Mouse (Mus musculus) forebrain, postnatal 0 days (tissue): ENCODE data around the gene Rps6ka4. TPM values are rescaled to one million over a fixed set of nuclear protein-coding genes. Genes with fewer than 3 reads are reported as not detected.

ENCODE experiments used
- ATAC-seq: fragments of 200-750 bp; cut with Nextera tagmentation; 2 replicates; pipeline ENCODE4 v1.8.0; 2017; ENCODE audit warnings: mild to moderate bottlenecking, moderate library complexity
- DNase-seq: peaks from one replicate; pipeline ENCODE4 v3.0.0-alpha.2; 2015
- H3K27ac ChIP-seq: fragments of 300-500 bp; sonication (generic); 2 replicates; pipeline ENCODE4 v1.5.1; 2014; ENCODE audit warnings: low read depth, mild to moderate bottlenecking, antibody characterized with exemption, low read length, moderate library complexity, mixed read lengths
- H3K27me3 ChIP-seq: fragments of 300-500 bp; sonication (generic); 2 replicates; pipeline ENCODE4 v1.6.1; 2014; ENCODE audit warnings: mild to moderate bottlenecking, low read length, mixed read lengths; ENCODE audit not compliant: insufficient read depth
- H3K36me3 ChIP-seq: fragments of 300-500 bp; sonication (generic); 2 replicates; pipeline ENCODE4 v1.6.1; 2014; ENCODE audit warnings: mild to moderate bottlenecking, moderate library complexity; ENCODE audit not compliant: insufficient read depth
- H3K4me1 ChIP-seq: fragments of 300-500 bp; sonication (generic); 2 replicates; pipeline ENCODE4 v1.6.1; 2014; ENCODE audit warnings: antibody characterized with exemption; ENCODE audit not compliant: insufficient read depth
- H3K4me2 ChIP-seq: fragments of 300-500 bp; sonication (generic); 2 replicates; pipeline ENCODE4 v1.6.1; 2014; ENCODE audit warnings: low read depth, mild to moderate bottlenecking, moderate library complexity
- H3K4me3 ChIP-seq: fragments of 300-500 bp; sonication (generic); 2 replicates; pipeline ENCODE4 v1.5.1; 2014; ENCODE audit warnings: low read depth, low read length, mixed read lengths
- H3K9ac ChIP-seq: fragments of 300-500 bp; sonication (generic); 2 replicates; pipeline ENCODE4 v1.6.1; 2014; ENCODE audit warnings: mild to moderate bottlenecking
- H3K9me3 ChIP-seq: fragments of 300-500 bp; sonication (generic); 2 replicates; pipeline ENCODE4 v1.6.1; 2016; ENCODE audit warnings: low read length
- CTCF ChIP-seq: sonication (generic); IDR thresholded peaks from 2 replicates; pipeline ENCODE4 v1.5.1; 2016; ENCODE audit warnings: antibody characterized with exemption, control low read depth, low read depth
- WGBS: fragments of 180-500 bp; shearing (Covaris S2); extraction: QIAGEN DNeasy Blood & Tissue Kit; methylation state at CpG from one replicate; pipeline ENCODE4 v1.1.7; 2014; 5-methylcytosine and 5-hydroxymethylcytosine counted together
- polyA plus RNA-seq: library from polyadenylated mRNA; unstranded; fragments of >200 nt; fragmentation: Nextera tagmentation; extraction: Ambion mirVana; gene quantifications from 2 replicates; pipeline ENCODE4 v1.2.1, GENCODE M21; 2015
- total RNA-seq: library from RNA; depleted of rRNA; stranded (reverse); fragments of >200 nt; gene quantifications from 2 replicates; pipeline ENCODE4 v1.2.3, GENCODE M21; 2014; rRNA removed

Gene Rps6ka4
- total RNA-seq (18.0 and 24.2 TPM in 2 replicates), polyA plus RNA-seq (11.2 and 14.3 TPM in 2 replicates)

- no peak for TF ChIP-seq CTCF
- Histone ChIP-seq H3K4me1 (peaks cover 9% of the 10 kb centered on the region), H3K4me3 (peak within 1 kb of the TSS; percentile 63), H3K4me2 (peak within 1 kb of the TSS; percentile 99), H3K9ac (peak within 1 kb of the TSS; percentile 68), H3K27me3 (no peaks in the 10 kb centered on the region; the same call in 1 of the 2 replicates), H3K9me3 (no peaks in the 10 kb centered on the region), H3K27ac (peak within 1 kb of the TSS; percentile 50; the same call in 1 of the 2 replicates), H3K36me3 (no peaks in the 10 kb centered on the region)
- WGBS, result 2% methylated on average over 44 of the region's 44 CpGs
- DNase-seq (peak; percentile 50), ATAC-seq (peak; percentile 77)
Observed at GRCm38 (mm10) chr19:6840475-6841291, at the start of gene Rps6ka4. Gene Rps6ka4 (minus strand): TSS chr19:6840636.

GRCm38 (mm10) chr19:6877965-6878364 lies 37.5 kb upstream of the Rps6ka4 start:
- no peak for TF ChIP-seq CTCF
- ATAC-seq (no peak), DNase-seq (no peak)
- Histone ChIP-seq H3K27ac (no peak overlapping the region), H3K9ac (no peak overlapping the region), H3K27me3 (no peaks in the 10 kb centered on the region), H3K4me3 (no peak overlapping the region), H3K4me2 (no peak overlapping the region), H3K4me1 (no peaks in the 10 kb centered on the region), H3K36me3 (no peaks in the 10 kb centered on the region), H3K9me3 (peaks cover 14% of the 10 kb centered on the region; the same call in 1 of the 2 replicates)
- WGBS, result 89% methylated on average over 4 of the region's 4 CpGs

- Histone ChIP-seq H3K9me3 (peaks cover 14% of the 10 kb centered on the region; the same call in 1 of the 2 replicates), H3K36me3 (no peaks in the 10 kb centered on the region), H3K27me3 (no peaks in the 10 kb centered on the region), H3K9ac (no peak overlapping the region), H3K4me2 (no peak overlapping the region), H3K4me1 (no peaks in the 10 kb centered on the region), H3K4me3 (no peak overlapping the region), H3K27ac (no peak overlapping the region)
- DNase-seq, result no peak
- ATAC-seq, result no peak
- no peak for TF ChIP-seq CTCF
Observed at GRCm38 (mm10) chr19:6876799-6877198, 36.4 kb upstream of the Rps6ka4 start.

- Histone ChIP-seq H3K27ac (no peak overlapping the region), H3K9me3 (peaks cover 11% of the 10 kb centered on the region; the same call in 1 of the 2 replicates), H3K9ac (no peak overlapping the region), H3K4me3 (no peak overlapping the region), H3K36me3 (no peaks in the 10 kb centered on the region), H3K4me1 (no peaks in the 10 kb centered on the region), H3K4me2 (no peak overlapping the region), H3K27me3 (no peaks in the 10 kb centered on the region)
- DNase-seq (no peak), ATAC-seq (no peak)
- TF ChIP-seq CTCF, result no peak
- 84% methylated on average over 6 of the region's 6 CpGs for WGBS
Observed at GRCm38 (mm10) chr19:6875834-6876233, 35.4 kb upstream of the Rps6ka4 start.

- Histone ChIP-seq H3K4me3 (no peak overlapping the region), H3K4me2 (no peak overlapping the region), H3K9me3 (0 out of 2 replicates have a peak, but pooled peaks cover 7% of the 10 kb centered on the region), H3K27ac (no peak overlapping the region), H3K4me1 (no peaks in the 10 kb centered on the region), H3K9ac (no peak overlapping the region), H3K27me3 (no peaks in the 10 kb centered on the region), H3K36me3 (no peaks in the 10 kb centered on the region)
- TF ChIP-seq CTCF, result no peak
- ATAC-seq (no peak), DNase-seq (no peak)
- 77% methylated on average over 1 of the region's 1 CpGs for WGBS
Observed at GRCm38 (mm10) chr19:6874257-6874656, 33.8 kb upstream of the Rps6ka4 start.

- Histone ChIP-seq H3K4me3 (no peak overlapping the region), H3K4me1 (no peaks in the 10 kb centered on the region), H3K36me3 (no peaks in the 10 kb centered on the region), H3K4me2 (no peak overlapping the region), H3K9ac (no peak overlapping the region), H3K27ac (no peak overlapping the region), H3K27me3 (no peaks in the 10 kb centered on the region), H3K9me3 (no peaks in the 10 kb centered on the region)
- 79% methylated on average over 3 of the region's 3 CpGs for WGBS
- no peak for TF ChIP-seq CTCF
- DNase-seq (no peak), ATAC-seq (no peak)
Observed at GRCm38 (mm10) chr19:6872701-6873100, 32.3 kb upstream of the Rps6ka4 start.

GRCm38 (mm10) chr19:6871574-6872271 lies 31.3 kb upstream of the Rps6ka4 start:
- peak; percentile 47 for TF ChIP-seq CTCF
- no peaks in the 10 kb centered on the region for H3K9me3 ChIP-seq
- H3K4me3 ChIP-seq, result no peak overlapping the region
- no peaks in the 10 kb centered on the region for H3K27me3 ChIP-seq
- H3K27ac ChIP-seq, result no peak overlapping the region
- ATAC-seq, result no peak
- DNase-seq, result no peak
- WGBS, result 69% methylated on average over 5 of the region's 5 CpGs
- H3K4me2 ChIP-seq, result no peak overlapping the region
- no peaks in the 10 kb centered on the region for H3K4me1 ChIP-seq
- H3K36me3 ChIP-seq, result no peaks in the 10 kb centered on the region
- H3K9ac ChIP-seq, result no peak overlapping the region
